Comparison of ENCODE assay signal across 8 mouse cellular contexts in the genomic region with DNA sequence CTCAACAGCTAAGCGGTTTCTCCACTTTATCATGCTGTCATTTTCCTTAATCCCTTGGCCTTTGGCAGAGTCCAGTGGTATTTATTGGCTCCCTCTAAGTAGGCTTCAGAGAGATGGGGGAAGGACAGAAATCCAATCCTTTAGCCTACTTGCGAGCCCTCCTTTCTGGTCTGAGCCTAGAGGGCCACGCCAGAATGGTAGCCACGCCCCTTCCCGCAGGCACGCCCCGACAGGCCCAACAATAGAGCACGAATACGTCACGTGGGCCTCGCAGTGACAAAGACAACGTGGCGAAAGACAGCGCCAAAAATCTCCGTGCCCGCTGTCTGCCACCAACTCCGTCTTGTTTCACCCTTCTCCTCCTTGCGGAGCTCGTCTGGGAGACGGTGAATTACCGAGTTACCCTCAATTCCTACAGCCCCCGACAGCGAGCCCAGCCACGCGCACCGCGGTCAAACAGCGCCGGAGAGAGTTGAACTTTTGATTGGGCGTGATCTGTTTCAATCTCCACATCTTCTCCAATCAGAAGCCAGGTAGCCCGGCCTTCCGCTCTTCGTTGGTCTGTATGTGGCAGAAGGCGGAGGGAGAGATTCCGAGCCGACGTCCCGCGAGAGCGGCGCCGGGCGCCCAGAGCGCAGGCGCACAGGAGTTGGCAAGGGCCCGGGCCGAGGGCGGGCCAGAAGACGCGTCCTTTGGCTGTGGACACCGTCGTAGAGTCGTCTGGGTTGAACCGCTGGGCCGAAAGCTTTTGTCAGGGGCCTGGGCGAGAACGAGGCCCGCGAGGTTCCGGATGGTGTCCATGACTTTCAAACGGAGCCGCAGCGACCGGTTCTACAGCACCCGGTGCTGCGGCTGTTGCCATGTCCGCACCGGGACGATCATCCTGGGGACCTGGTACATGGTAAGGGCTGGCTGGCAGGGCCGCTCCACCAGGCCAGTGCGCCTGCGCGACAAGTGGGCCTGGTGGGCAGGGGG. TPM values are rescaled to one million over a fixed set of nuclear protein-coding genes. Genes with fewer than 3 reads are reported as not detected.
DNase-seq lines count a peak whose midpoint lies in the region; ATAC-seq and TF ChIP-seq lines count a peak whose summit lies in the region.

Gene Laptm4a, plus strand, starts transcription at position 271 of the 975 bp plus-strand sequence.

- H3K27ac ChIP-seq in hindbrain, embryonic 13.5 days: peak within 1 kb of the TSS; percentile 97

- H3K4me1 ChIP-seq in hindbrain, embryonic 13.5 days (replicated peaks): peaks cover 32% of the 10 kb centered on the region

- peak; percentile 97 for ATAC-seq in Patski
- ATAC-seq in hindbrain, embryonic 13.5 days (ENCODE audit: low FRiP score): peak; percentile 99

- WGBS in hindbrain, embryonic 13.5 days: under 1% methylated on average over 73 of the region's 73 CpGs

- TF ChIP-seq CTCF in Patski (IDR thresholded peaks at IDR 0.05): no peak

- peaks cover 4% of the 10 kb centered on the region; the same call in 1 of the 2 replicates for H3K36me3 ChIP-seq in hindbrain, embryonic 13.5 days

- peak within 1 kb of the TSS; percentile 90 for H3K9ac ChIP-seq in hindbrain, embryonic 13.5 days

- no peaks in the 10 kb centered on the region for H3K9me3 ChIP-seq in hindbrain, embryonic 13.5 days

- in situ Hi-C loops in Patski (cut with MboI; ENCODE audit: low pct_unique_long_range_greater_than_20kb): no loop called here

- DNase-seq in Patski (ENCODE audit: low read depth, low spot score): peak; percentile 99
- peak; percentile 98 for DNase-seq in cerebellum, postnatal 14 days
- DNase-seq in frontal cortex, postnatal 14 days (ENCODE audit: low spot score in 2 of 2): peak; percentile 95 to 97
- DNase-seq in layer of hippocampus, postnatal 25 days (ENCODE audit: extremely low spot score in 1 of 2, low spot score in 1 of 2): peak; percentile 88 to 89
- peak; percentile 98 for DNase-seq in lung, postnatal 25 days (ENCODE audit: low spot score)
- peak; percentile 98 for DNase-seq in retina, embryonic 14.5 days (ENCODE audit: low spot score)
- DNase-seq in thymus, postnatal 4 days: peak; percentile 94

- peak within 1 kb of the TSS; percentile 75 for H3K4me3 ChIP-seq in hindbrain, embryonic 13.5 days

- no peaks in the 10 kb centered on the region for H3K27me3 ChIP-seq in Patski
- H3K27me3 ChIP-seq in hindbrain, embryonic 13.5 days: no peaks in the 10 kb centered on the region

- POLR2A ChIA-PET in Patski (lab: Charles Lee): interaction anchor here (0.6 to 1.0 kb wide), 3 partner anchors 28 to 279 kb away, joined by 3 to 4 read pairs (median 4); no protein-coding TSS in a partner anchor

- peak within 1 kb of the TSS; percentile 82 for H3K4me2 ChIP-seq in hindbrain, embryonic 13.5 days

- CTCF ChIA-PET in Patski (lab: Charles Lee): interaction anchor here (0.7 to 0.8 kb wide), 2 partner anchors 23 to 33 kb away, joined by 3 read pairs; no protein-coding TSS in a partner anchor

RNA-seq across cellular contexts. Expression of gene Laptm4a, which starts in this region (rescaled TPM):
- 550 TPM for polyA plus RNA-seq in Patski (2021)
- 229 and 244 TPM in 2 replicates for polyA plus RNA-seq in hindbrain, embryonic 13.5 days (2015; fragmentation: Nextera tagmentation; extraction: Ambion mirVana)
- total RNA-seq in layer of hippocampus, postnatal 25 days (2021): 100 to 1,000 TPM; 222 to 223 TPM

Comparison
In these comparisons a context has a peak if more than half of its experiments do, and no peak if none do; other contexts are left out.
1. Peak in every context shown above with its lines: DNase-seq, ATAC-seq, H3K4me3 ChIP-seq and H3K27ac ChIP-seq.